Mouse (Mus musculus) embryonic fibroblast, embryonic 13.5 days (primary cell): Measurements from ENCODE around the gene Slc5a8.

Experiments used
- CTCF ChIP-seq: IDR thresholded peaks from 2 replicates; pipeline ENCODE4 v1.5.1; 2011; ENCODE audit warnings: mild to moderate bottlenecking, control low read depth, low read length, moderate library complexity, borderline replicate concordance; ENCODE audit not compliant: insufficient read depth
- POLR2A ChIP-seq: IDR thresholded peaks from 2 replicates; pipeline ENCODE4 v1.6.1; 2011; ENCODE audit warnings: low read depth, mild to moderate bottlenecking, control low read depth, low read length, moderate library complexity

GRCm38 (mm10) chr10:88860911-88861310, 24.9 kb upstream of the Slc5a8 start:
- TF ChIP-seq POLR2A (no peak), CTCF (no peak)
